8 mouse cellular contexts compared by ENCODE assay signal in genomic region chr3:54756058-54756457, GRCm38 (mm10). TPM values are rescaled to one million over a fixed set of nuclear protein-coding genes. Genes with fewer than 3 reads are reported as not detected.
DNase-seq lines count a peak whose midpoint lies in the region; ATAC-seq lines count a peak whose summit lies in the region.

No protein-coding gene starts in this region.

- peak overlapping the region; percentile 71 for H3K9ac ChIP-seq in embryonic facial prominence, embryonic 12.5 days
- H3K9ac ChIP-seq in hindbrain, embryonic 11.5 days (ENCODE audit: low read depth, low read length): peak overlapping the region; percentile 62

- WGBS in embryonic facial prominence, embryonic 12.5 days: under 1% methylated on average over 11 of the region's 11 CpGs
- under 1% methylated on average over 11 of the region's 11 CpGs for WGBS in hindbrain, embryonic 11.5 days

- H3K27ac ChIP-seq in embryonic facial prominence, embryonic 12.5 days: peak overlapping the region; percentile 80
- H3K27ac ChIP-seq in hindbrain, embryonic 11.5 days (ENCODE audit: low read depth, low read length): no peak overlapping the region

- peak overlapping the region; percentile 95 for H3K4me2 ChIP-seq in embryonic facial prominence, embryonic 12.5 days (replicated peaks)
- peak overlapping the region; percentile 100 for H3K4me2 ChIP-seq in hindbrain, embryonic 11.5 days (replicated peaks; ENCODE audit: low read depth, low read length)

- H3K4me1 ChIP-seq in embryonic facial prominence, embryonic 12.5 days: peaks cover 19% of the 10 kb centered on the region
- H3K4me1 ChIP-seq in hindbrain, embryonic 11.5 days (replicated peaks; ENCODE audit: control insufficient read depth, insufficient read depth, low read length): peaks cover 3% of the 10 kb centered on the region

- no peaks in the 10 kb centered on the region for H3K9me3 ChIP-seq in embryonic facial prominence, embryonic 12.5 days
- H3K9me3 ChIP-seq in hindbrain, embryonic 11.5 days (ENCODE audit: control insufficient read depth, low read length): no peaks in the 10 kb centered on the region

- H3K4me3 ChIP-seq in embryonic facial prominence, embryonic 12.5 days: peak overlapping the region; percentile 66
- H3K4me3 ChIP-seq in hindbrain, embryonic 11.5 days (ENCODE audit: low read depth, low read length): peak overlapping the region; percentile 57

- no peaks in the 10 kb centered on the region for H3K27me3 ChIP-seq in embryonic facial prominence, embryonic 12.5 days
- H3K27me3 ChIP-seq in hindbrain, embryonic 11.5 days (ENCODE audit: control insufficient read depth, insufficient read depth, low read length): peaks cover 7% of the 10 kb centered on the region; the same call in 1 of the 2 replicates

- ATAC-seq in embryonic facial prominence, embryonic 12.5 days (ENCODE audit: insufficient number of reproducible peaks, insufficient read depth, low FRiP score, low TSS enrichment): no peak; the same call in 1 of the 2 replicates
- ATAC-seq in hindbrain, embryonic 11.5 days (ENCODE audit: low FRiP score): no peak
- ATAC-seq in megakaryocyte-erythroid progenitor cell, adult 5-6 weeks (replicated peaks; ENCODE audit: low FRiP score, low TSS enrichment, poor library complexity, severe bottlenecking): peak; percentile 47

- peaks cover 15% of the 10 kb centered on the region for H3K36me3 ChIP-seq in embryonic facial prominence, embryonic 12.5 days
- 0 out of 2 replicates have a peak, but pooled peaks cover 2% of the 10 kb centered on the region for H3K36me3 ChIP-seq in hindbrain, embryonic 11.5 days (ENCODE audit: control insufficient read depth, insufficient read depth, low read length)

- peak; percentile 41 for DNase-seq in ovary, adult 18-20 months (ENCODE audit: low spot score)
- DNase-seq in ovary, postnatal 14 days (ENCODE audit: low spot score): no peak
- DNase-seq in hindbrain, embryonic 11.5 days (ENCODE audit: low spot score): peak; percentile 44
- DNase-seq in layer of hippocampus, postnatal 36 days: peak; percentile 31 to 48
- peak; percentile 56 for DNase-seq in telencephalon, adult 2 months (ENCODE audit: low read depth, low spot score)
- DNase-seq in thymus, postnatal 14 days: no peak

RNA-seq across cellular contexts. Expression of gene Smad9, which starts 0.7 kb away (rescaled TPM):
- polyA plus RNA-seq in embryonic facial prominence, embryonic 12.5 days (2016; fragmentation: Nextera tagmentation; extraction: Ambion mirVana): 1.2 and 1.5 TPM in 2 replicates
- polyA plus RNA-seq in hindbrain, embryonic 11.5 days (2014; fragmentation: Nextera tagmentation; extraction: Ambion mirVana): 0.56 and 0.66 TPM in 2 replicates
- total RNA-seq in layer of hippocampus, postnatal 36 days (2021): 1 to 10 TPM; 5.9 to 7.0 TPM
- total RNA-seq in megakaryocyte-erythroid progenitor cell, adult 5-6 weeks (2014; fragmentation: Nextera tagmentation): not detected in 2 replicates
- total RNA-seq in megakaryocyte-erythroid progenitor cell, adult 5-6 weeks (2017): not detected in 2 replicates

RNA-seq across cellular contexts. Expression of gene Alg5, which starts 20.7 kb away (rescaled TPM):
- polyA plus RNA-seq in embryonic facial prominence, embryonic 12.5 days (2016; fragmentation: Nextera tagmentation; extraction: Ambion mirVana): 44.6 and 45.1 TPM in 2 replicates
- polyA plus RNA-seq in hindbrain, embryonic 11.5 days (2014; fragmentation: Nextera tagmentation; extraction: Ambion mirVana): 41.2 and 48.5 TPM in 2 replicates
- total RNA-seq in layer of hippocampus, postnatal 36 days (2021): 10 to 100 TPM; 21.9 to 22.6 TPM
- 27.8 and 29.6 TPM in 2 replicates for total RNA-seq in megakaryocyte-erythroid progenitor cell, adult 5-6 weeks (2014; fragmentation: Nextera tagmentation)
- total RNA-seq in megakaryocyte-erythroid progenitor cell, adult 5-6 weeks (2017): 37.9 and 46.2 TPM in 2 replicates

RNA-seq across cellular contexts. Expression of gene Exosc8, which starts 20.9 kb away (rescaled TPM):
- 140 and 146 TPM in 2 replicates for polyA plus RNA-seq in embryonic facial prominence, embryonic 12.5 days (2016; fragmentation: Nextera tagmentation; extraction: Ambion mirVana)
- polyA plus RNA-seq in hindbrain, embryonic 11.5 days (2014; fragmentation: Nextera tagmentation; extraction: Ambion mirVana): 133 and 140 TPM in 2 replicates
- 10 to 100 TPM; 30.1 to 32.0 TPM for total RNA-seq in layer of hippocampus, postnatal 36 days (2021)
- total RNA-seq in megakaryocyte-erythroid progenitor cell, adult 5-6 weeks (2014; fragmentation: Nextera tagmentation): 185 and 256 TPM in 2 replicates
- 247 and 289 TPM in 2 replicates for total RNA-seq in megakaryocyte-erythroid progenitor cell, adult 5-6 weeks (2017)

RNA-seq across cellular contexts. Expression of gene Gm21958, which starts 41.9 kb away (rescaled TPM):
- polyA plus RNA-seq in embryonic facial prominence, embryonic 12.5 days (2016; fragmentation: Nextera tagmentation; extraction: Ambion mirVana): 1.5 and 2.1 TPM in 2 replicates
- polyA plus RNA-seq in hindbrain, embryonic 11.5 days (2014; fragmentation: Nextera tagmentation; extraction: Ambion mirVana): not detected in 2 replicates
- total RNA-seq in layer of hippocampus, postnatal 36 days (2021): not detected
- total RNA-seq in megakaryocyte-erythroid progenitor cell, adult 5-6 weeks (2014; fragmentation: Nextera tagmentation): not detected in 2 replicates
- total RNA-seq in megakaryocyte-erythroid progenitor cell, adult 5-6 weeks (2017): not detected in 2 replicates

RNA-seq across cellular contexts. Expression of gene Rfxap, which starts 51.5 kb away (rescaled TPM):
- 67.3 and 72.4 TPM in 2 replicates for polyA plus RNA-seq in embryonic facial prominence, embryonic 12.5 days (2016; fragmentation: Nextera tagmentation; extraction: Ambion mirVana)
- 61.4 and 62.4 TPM in 2 replicates for polyA plus RNA-seq in hindbrain, embryonic 11.5 days (2014; fragmentation: Nextera tagmentation; extraction: Ambion mirVana)
- total RNA-seq in layer of hippocampus, postnatal 36 days (2021): 10 to 100 TPM; 50.0 to 53.1 TPM
- total RNA-seq in megakaryocyte-erythroid progenitor cell, adult 5-6 weeks (2014; fragmentation: Nextera tagmentation): 25.2 and 26.5 TPM in 2 replicates
- total RNA-seq in megakaryocyte-erythroid progenitor cell, adult 5-6 weeks (2017): 76.2 and 107 TPM in 2 replicates

Comparison
In these comparisons a context has a peak if more than half of its experiments do, and no peak if none do; other contexts are left out.
1. DNase-seq: peak in ovary, adult 18-20 months (single experiment), hindbrain, embryonic 11.5 days (single experiment), layer of hippocampus, postnatal 36 days (2 of 2) and telencephalon, adult 2 months (single experiment); none in ovary, postnatal 14 days (single experiment) and thymus, postnatal 14 days (single experiment).
2. RNA of gene Smad9, which starts 0.7 kb away (total RNA-seq): 5.9 to 7.0 TPM in layer of hippocampus, postnatal 36 days; not detected in megakaryocyte-erythroid progenitor cell, adult 5-6 weeks; every median in the first group is over 4 times any median in the second.
3. RNA of gene Exosc8, which starts 20.9 kb away (total RNA-seq): 185 to 289 TPM in megakaryocyte-erythroid progenitor cell, adult 5-6 weeks; 30.1 to 32.0 TPM in layer of hippocampus, postnatal 36 days; every median in the first group is over 4 times any median in the second.